Mouse (Mus musculus) MEL-GATA-1-ER (cell line): ENCODE results near the gene Tspan4.

ENCODE experiments used
- DNase-seq: peaks from one replicate; pipeline ENCODE4 v3.0.0-alpha.2; 2012; ENCODE audit warnings: low read depth; ENCODE audit errors: extremely low read depth

Tspan4 gene

DNA sequence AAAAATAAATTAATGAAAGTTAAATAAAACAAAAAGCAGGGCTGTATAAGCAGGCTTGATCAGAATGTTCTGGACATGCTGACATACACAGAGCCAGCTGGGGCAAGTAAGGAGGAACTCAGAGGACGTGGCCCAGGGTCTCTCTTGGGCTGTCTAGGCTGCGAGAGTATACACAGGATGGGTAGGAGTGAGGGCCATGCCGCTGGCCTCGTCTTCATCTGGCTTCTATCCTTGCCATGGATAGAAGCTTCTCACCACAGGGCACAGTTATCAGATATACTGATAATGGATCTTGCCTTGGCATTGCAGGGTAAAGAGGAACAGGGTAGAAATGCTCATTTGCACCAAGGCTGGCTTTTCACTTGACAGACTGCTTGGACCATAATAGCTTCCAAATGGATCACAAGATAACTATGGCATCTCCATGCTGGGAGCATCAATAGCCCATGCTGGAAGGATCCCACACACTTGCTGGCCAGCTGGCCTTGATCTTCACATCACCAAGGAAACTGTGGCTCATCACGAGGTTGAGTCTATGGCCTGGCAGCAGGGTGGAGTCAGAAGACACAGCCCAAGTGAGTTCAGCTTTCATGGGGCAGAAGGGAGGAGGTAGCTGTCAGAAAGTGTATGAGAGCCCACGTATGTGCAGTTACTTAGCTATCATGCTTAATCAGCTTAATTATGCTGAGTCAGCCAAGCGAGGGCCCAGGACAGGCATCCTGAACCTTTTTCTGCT, 26.9 kb downstream of the Tspan4 start:
- no peak for DNase-seq

- no peak for DNase-seq
Observed at GRCm38 (mm10) chr7:141502556-141502905, 27.5 kb downstream of the Tspan4 start.

GRCm38 (mm10) chr7:141506278-141506677, 31.2 kb downstream of the Tspan4 start:
- DNase-seq = no peak

- no peak for DNase-seq
Observed at GRCm38 (mm10) chr7:141508160-141508559, 33.1 kb downstream of the Tspan4 start.

DNA sequence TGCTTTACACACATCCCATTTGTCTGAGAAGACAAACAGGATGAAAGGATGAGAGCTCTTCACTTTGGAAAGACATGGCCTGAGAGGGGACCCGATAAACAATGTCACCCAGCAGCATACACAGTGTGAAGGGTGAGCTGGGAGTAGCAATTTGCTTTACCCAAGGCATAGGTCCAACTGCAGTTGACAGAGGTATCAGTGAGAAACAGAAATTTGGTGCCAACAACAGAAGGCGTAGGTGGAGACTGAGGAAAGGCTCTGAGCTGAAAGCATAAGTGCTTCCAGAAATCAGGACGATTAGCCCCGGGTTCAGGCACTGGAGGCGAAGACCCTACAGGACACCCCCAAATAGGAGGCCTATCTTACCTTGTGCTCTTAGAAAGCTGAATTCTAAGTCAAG, 35.2 kb downstream of the Tspan4 start:
- no peak for DNase-seq

DNA sequence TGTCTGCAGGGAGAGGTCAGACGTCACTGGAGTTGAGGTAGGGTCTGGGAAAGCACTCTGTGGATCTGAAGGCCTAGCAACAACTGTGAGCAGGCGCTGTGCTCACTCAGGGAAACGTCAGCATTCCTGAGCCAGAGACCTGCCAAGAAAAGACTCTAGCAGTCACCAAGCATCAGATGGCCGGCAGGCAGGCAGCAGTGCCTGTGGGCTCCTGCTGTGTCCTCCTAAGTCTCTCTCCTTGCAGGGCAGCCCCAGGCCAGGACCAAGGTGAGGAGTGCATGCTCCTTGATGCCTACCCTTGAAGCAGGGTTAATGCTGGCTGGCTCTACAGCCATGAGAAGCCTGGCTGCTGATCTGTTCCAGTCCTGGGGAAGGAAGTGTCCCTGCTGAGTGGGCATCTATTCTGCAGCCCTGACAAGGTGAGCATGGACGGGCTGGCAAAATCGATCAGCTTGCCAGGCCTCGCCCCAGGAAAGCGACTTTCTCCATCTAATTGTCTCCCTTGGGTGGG, 35.7 kb downstream of the Tspan4 start:
- no peak for DNase-seq

GRCm38 (mm10) chr7:141517638-141518037, 42.6 kb downstream of the Tspan4 start:
- DNase-seq = no peak

DNA sequence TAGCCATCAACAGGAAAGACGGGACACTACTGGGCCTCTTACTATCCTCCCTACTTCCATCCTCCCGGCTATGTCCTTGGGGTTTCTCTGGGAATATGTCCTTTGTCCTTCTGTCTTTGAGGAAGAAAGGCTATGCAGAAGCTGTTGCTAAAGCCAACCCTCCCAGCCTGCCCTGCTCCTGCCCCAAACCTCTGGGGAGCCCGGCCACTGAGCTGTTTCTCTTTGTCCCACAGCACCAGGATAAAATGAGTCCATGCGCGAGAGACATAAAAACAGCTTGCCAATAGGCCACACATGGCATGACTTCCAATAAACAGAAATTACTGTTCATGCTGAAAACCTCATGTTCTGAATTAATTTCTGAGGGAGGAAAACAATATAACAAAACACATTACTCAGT, 43.3 kb downstream of the Tspan4 start:
- DNase-seq = no peak

DNA sequence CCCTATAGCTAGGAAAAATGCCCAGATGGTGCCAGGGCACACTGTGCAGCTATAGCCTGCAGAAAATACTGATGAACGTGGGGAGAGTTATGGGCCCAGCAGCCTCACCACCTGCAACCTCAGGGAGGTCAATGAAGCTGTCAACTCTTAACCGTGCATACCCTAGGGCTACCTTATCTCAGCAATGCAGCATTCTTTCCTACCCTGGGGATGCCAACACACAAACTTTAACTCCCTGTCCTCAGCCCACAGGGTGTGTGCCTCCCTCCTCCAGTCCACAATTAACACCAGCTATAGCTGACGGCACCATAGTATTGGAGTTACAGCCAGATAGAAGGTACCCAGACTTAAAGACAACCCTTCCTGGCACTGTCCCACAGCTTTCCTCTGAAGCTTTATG, 43.9 kb downstream of the Tspan4 start:
- no peak for DNase-seq

- DNase-seq = no peak
Observed at GRCm38 (mm10) chr7:141519795-141520194, 44.8 kb downstream of the Tspan4 start.

- DNase-seq = no peak
Observed at GRCm38 (mm10) chr7:141523007-141523406, 48.0 kb downstream of the Tspan4 start.

DNA sequence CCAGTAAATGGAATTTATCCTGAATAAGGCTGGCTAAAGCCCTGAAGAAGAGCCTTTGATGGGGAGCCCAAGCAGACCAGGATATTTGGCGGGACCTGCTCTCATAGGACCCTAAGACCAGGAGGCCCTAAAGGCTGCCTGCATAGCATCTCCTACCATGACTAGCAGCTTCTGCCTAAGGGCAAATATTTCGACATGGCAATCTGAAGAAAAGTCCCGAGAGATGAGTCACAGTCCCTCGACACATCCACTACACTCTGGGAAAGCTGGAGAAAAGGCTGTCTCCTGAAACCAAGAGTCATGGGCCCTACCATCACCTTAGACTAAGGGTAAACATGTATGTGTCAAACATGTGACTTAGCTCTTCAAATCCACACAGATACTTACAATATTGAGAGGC, 49.2 kb downstream of the Tspan4 start:
- no peak for DNase-seq

DNA sequence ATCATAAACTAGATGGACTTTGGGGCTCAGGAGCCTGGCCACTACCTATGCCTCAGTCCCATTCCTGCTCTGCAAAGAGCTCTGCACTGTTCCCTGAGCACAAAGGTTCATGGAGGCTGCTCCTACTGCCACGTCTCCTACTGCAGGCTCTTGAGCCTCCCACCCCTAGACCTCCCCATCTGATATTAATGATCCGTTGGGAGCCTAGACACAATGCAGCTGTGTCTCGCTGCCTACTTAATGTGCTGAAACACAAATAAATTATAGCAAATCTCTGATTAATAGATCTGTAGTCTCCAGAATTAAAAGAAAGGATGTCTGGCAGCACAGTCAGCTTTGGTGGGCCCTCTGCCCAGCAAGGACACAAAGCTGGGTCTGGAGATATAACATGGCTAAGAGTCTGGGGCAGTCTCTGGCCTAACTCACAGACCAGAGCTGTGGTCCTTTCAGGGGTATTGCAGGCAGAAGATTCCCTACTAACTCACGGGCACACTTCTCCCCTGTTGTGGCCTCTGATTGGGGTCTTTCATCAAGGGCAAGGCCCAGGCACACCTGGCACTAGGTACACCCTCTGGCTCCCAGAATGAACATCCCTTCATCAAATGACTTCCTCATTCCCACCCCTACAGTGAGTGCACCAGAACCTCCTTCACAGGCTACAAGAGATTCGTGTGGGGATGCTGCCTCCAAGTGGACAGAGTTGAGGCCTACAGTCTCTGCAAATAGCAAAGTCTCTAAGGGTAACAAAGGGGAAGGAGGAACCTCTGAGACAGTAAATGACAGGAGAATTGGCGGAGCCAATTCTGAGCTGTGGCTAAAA, 49.9 kb downstream of the Tspan4 start:
- DNase-seq = peak; percentile 80

GRCm38 (mm10) chr7:141525580-141525925, 50.5 kb downstream of the Tspan4 start:
- DNase-seq = no peak

GRCm38 (mm10) chr7:141535570-141535969, 60.5 kb downstream of the Tspan4 start:
- DNase-seq = no peak

GRCm38 (mm10) chr7:141538852-141539555, 64.0 kb downstream of the Tspan4 start:
- DNase-seq = no peak

- peak; percentile 90 for DNase-seq
Observed at GRCm38 (mm10) chr7:141539556-141540311, 64.7 kb downstream of the Tspan4 start, which contains the start of gene Chid1. TSS of gene Chid1 (minus strand) at chr7:141539857.

DNA sequence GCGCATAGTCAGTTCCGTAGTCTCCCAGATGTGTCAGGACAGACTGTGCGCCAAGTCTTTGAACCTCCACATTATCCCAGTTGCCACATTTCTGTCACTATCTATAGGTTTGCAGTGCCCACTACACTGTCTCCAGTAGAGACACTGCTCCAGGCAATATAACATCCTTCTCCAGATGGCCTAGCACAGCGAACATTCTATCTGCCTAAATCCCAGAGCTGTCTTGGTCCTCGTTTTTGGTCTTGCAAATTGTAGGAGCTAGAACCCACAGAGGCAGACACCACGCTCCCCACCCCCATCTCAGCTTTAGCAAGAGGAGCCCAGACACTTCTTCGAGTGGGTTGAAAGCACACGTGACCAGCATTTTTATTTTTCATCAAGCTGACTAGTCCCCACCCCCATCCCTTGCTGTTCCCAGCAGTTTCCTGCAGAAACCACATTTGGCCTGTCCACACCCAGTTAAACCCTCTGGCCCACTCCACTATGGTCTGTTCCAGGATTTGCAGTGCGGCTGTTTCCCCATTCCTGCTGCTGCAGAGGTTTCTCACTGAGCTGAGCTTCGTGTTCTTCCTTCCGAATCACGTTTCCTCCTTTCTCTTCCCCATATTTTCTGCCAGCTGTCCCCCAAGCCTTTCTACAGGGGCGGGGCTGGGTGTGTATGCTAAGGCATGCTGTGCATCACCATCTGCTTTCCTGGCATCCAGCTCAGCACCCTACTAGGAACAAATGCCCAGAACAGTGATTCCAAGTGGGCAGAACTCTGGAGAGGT, 65.5 kb downstream of the Tspan4 start:
- DNase-seq = no peak

DNA sequence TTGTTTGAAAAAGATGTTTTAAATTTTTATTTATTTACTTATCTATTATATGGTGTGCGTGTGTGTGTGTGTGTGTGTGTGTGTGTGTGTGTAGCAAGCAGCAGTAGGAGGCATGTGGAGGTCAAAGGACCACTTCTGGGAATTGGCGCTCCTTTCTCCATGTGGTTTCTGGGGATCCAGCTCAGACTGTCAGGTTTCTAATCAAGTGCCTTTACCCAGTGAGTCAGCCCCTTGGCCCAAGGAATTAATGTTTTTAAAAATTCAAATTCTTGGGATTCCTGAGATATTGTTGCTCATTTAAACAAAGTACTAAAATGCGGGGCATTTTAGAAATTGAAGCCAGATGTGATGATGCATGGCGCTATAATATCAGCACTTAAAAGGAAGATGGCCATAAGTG, 66.6 kb downstream of the Tspan4 start:
- DNase-seq = no peak

- DNase-seq = no peak
Observed at GRCm38 (mm10) chr7:141542588-141542987, 67.5 kb downstream of the Tspan4 start.
